Mouse (Mus musculus) thymus, adult 2 months (tissue): ENCODE results near the gene Rbm38.

Experiments used
- CTCF ChIP-seq: fragments of 200-500 bp; IDR thresholded peaks from 2 replicates; pipeline ENCODE4 v1.5.1; 2012; ENCODE audit warnings: mild to moderate bottlenecking, control low read depth, low read length, moderate library complexity, borderline replicate concordance; ENCODE audit not compliant: control insufficient read depth, poor library complexity, insufficient read depth; ENCODE audit errors: extremely low read depth
- POLR2A ChIP-seq: fragments of 200-500 bp; IDR thresholded peaks from 2 replicates; pipeline ENCODE4 v1.6.1; 2012; ENCODE audit warnings: mild to moderate bottlenecking, low read length, control low read depth, moderate library complexity; ENCODE audit not compliant: control insufficient read depth, poor library complexity, insufficient read depth; ENCODE audit errors: extremely low read depth

GRCm38 (mm10) chr2:173035653-173036052 lies 15.4 kb downstream of the Rbm38 start:
- TF ChIP-seq CTCF (no peak), POLR2A (no peak)
